Mouse (Mus musculus) 416B (cell line): ENCODE measurements at regions not wholly inside any gene's neighbourhood (a gene's known extent, or its start where the extent isn't known, plus 50 kb on each side); places are given as distances from the start of the nearest gene placed in this dataset.
A peak's percentile ranks its signal among the peaks of the same experiment; 100 is the strongest.

Experiments used
- DNase-seq: peaks from one replicate; pipeline ENCODE4 v3.0.0; 2011; ENCODE audit warnings: low read depth

DNA sequence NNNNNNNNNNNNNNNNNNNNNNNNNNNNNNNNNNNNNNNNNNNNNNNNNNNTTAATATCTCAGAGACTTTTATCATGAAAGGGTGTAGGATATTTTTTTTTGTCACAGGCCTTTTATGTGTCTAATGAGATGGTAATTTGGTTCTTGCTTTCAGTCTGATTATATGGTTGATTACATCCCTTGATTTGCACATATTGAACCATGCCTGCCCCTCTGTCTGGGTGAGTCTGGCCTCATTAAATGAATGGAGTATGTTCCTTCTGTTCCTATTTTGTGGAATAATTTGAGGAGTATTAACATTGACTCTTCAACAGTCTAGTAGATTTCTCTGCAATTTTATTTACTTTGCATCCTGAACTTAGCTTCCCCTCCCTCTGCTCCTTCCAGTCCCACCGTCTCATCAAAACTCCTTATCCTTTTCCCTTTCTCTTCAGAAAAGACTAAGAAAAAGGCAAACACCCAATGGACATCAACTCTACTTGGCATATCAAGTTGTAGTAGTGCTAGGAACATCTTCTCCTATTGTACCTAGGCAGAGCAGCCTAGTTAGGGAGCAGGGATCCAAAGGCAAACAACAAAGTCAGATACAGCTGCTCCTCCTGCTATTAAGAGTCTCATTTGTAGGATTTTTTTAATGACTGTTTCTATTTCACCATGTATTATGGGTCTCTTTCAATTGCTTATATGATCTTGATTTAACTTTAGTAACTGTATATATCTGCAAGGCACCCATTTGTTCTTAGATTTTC, 1185.0 kb upstream of the Cdh7 start:
- no peak for DNase-seq

DNA sequence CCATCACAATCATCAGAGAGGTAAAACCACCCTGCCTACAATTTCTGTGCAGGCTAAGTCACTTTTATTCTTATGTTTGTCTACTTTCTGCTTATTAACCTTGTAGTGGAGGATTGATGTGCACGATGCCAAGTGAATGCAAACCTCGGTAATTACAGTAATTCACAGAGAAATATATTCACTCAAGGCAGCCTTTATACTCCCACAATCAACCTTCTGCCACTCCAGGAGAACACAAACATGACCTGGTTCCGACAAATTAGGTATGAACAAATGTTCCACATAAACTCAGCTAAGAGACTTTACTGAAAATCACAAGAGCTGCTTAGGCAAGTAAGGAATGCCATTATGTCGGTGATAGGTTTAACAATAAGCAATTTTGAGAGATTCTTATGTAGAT, 1182.1 kb upstream of the Cdh7 start:
- DNase-seq, result no peak

DNA sequence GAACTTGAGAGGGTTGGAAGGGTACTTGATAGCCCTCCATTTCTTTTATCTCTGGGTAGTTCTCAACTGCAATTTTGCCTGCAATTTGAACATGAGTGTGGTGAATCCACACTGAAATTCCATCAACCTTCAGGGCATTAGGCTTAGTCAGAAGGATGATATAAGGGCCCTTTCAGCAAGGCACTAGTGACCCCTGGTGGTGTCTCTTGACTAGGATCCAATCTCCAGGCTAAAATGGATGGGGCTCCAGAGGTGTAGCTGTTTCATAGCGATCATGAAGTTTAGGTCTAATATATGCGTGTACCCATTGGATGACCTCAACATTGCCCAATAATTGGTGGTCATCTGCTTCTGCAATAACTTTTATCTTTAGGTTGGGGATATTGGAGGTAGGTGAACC, 1155.0 kb upstream of the Cdh7 start:
- peak; percentile 20 for DNase-seq
